In the genomic region with DNA sequence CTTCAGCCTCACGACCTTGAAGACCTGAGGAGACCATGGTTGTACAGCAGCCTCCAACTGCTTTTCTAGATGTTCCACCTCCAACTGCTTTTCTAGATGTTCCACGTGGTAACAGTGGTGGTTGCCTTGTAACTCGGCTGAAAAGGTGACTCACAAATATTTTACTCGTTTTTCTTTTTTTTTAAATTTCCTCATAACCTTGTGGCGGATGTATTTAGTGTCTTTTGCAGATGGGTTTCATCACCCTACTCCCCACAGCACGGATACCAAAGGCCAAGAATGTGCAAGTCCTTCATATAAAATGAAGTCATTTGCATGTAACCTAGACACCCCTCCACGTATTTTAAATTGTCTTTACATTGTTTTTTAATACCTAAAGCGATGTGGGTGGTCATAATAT, we compare ENCODE assay signal across 32 mouse cellular contexts. TPM values are rescaled to one million over a fixed set of nuclear protein-coding genes. Genes with fewer than 3 reads are reported as not detected.
DNase-seq lines count a peak whose midpoint lies in the region; TF ChIP-seq lines count a peak whose summit lies in the region.
"Had no signal": no experiment of that assay in that cellular context is flagged by ENCODE, and none has a peak within 500 bp of the region (broad histone marks: within the 10 kb centered on the region; RNA-seq: fewer than 3 reads in every experiment).

No protein-coding gene starts in this region.

- no peak overlapping the region for H3ac ChIP-seq in myocyte (ENCODE audit: control insufficient read depth, insufficient read length)

- H3K4me1 ChIP-seq in embryonic fibroblast, embryonic 13.5 days (ENCODE audit: control insufficient read depth, insufficient read depth, low read length), result peaks cover 8% of the 10 kb centered on the region

- H3K4me2 ChIP-seq in myocyte (ENCODE audit: low read depth), result no peak overlapping the region
- H3K4me2 ChIP-seq: embryonic facial prominence, embryonic 12.5 days; embryonic facial prominence, embryonic 15.5 days; forebrain, embryonic 12.5 days; forebrain, embryonic 15.5 days; heart, embryonic 11.5 days; hindbrain, embryonic 12.5 days; hindbrain, embryonic 15.5 days had no signal

- no peak for TF ChIP-seq POLR2A in embryonic fibroblast, embryonic 13.5 days (IDR thresholded peaks at IDR 0.05; ENCODE audit: low read depth, low read length)
- TF ChIP-seq POLR2A in myocyte (IDR thresholded peaks at IDR 0.05; ENCODE audit: insufficient read length, low read depth), result no peak

- TF ChIP-seq CTCF in embryonic fibroblast, embryonic 13.5 days (IDR thresholded peaks at IDR 0.05; ENCODE audit: borderline replicate concordance, insufficient read depth, low read length), result no peak
- TF ChIP-seq CTCF in layer of hippocampus, adult 2 months (conservative IDR thresholded peaks at IDR 0.05), result no peak

- H3K27ac ChIP-seq in embryonic fibroblast, embryonic 13.5 days (ENCODE audit: insufficient read depth, low read length), result peak overlapping the region; percentile 75
- no peak overlapping the region for H3K27ac ChIP-seq in layer of hippocampus, adult 2 months
- H3K27ac ChIP-seq: embryonic facial prominence, embryonic 12.5 days; embryonic facial prominence, embryonic 15.5 days; forebrain, embryonic 12.5 days; forebrain, embryonic 15.5 days; heart, adult 2 months; hindbrain, embryonic 12.5 days; hindbrain, embryonic 15.5 days had no signal

- H3K4me3 ChIP-seq in embryonic fibroblast, embryonic 13.5 days (ENCODE audit: insufficient read depth, low read length), result no peak overlapping the region
- no peak overlapping the region for H3K4me3 ChIP-seq in myocyte
- H3K4me3 ChIP-seq in layer of hippocampus, adult 2 months, result no peak overlapping the region
- H3K4me3 ChIP-seq: embryonic facial prominence, embryonic 12.5 days; embryonic facial prominence, embryonic 15.5 days; erythroblast, embryonic 14.5 days; forebrain, embryonic 12.5 days; forebrain, embryonic 15.5 days; heart, adult 2 months; hindbrain, embryonic 12.5 days; hindbrain, embryonic 15.5 days had no signal

- DNase-seq in 3134 (ENCODE audit: extremely low read depth, insufficient read length, low spot score) (peak; percentile 32), 416B (ENCODE audit: low read depth) (peak; percentile 88)
- no peak for DNase-seq in heart, adult 9 months (ENCODE audit: low spot score in 2 of 2)
- no peak for DNase-seq in layer of hippocampus, adult 2 months (ENCODE audit: low spot score in 2 of 2)
- DNase-seq in cerebellum, postnatal 14 days, result no peak
- DNase-seq: adrenal gland, adult 8-10 months; adrenal gland, postnatal 25 days; B cell, adult 2 months; cerebellum, adult 11-12 months; cerebellum, adult 8-10 months; cerebellum, postnatal 10 days; gastrocnemius, postnatal 25 days; heart, adult 2 months had no signal

- H3K36me3 ChIP-seq in myocyte (ENCODE audit: control insufficient read depth, insufficient read depth), result no peaks in the 10 kb centered on the region
- H3K36me3 ChIP-seq: embryonic facial prominence, embryonic 12.5 days; embryonic facial prominence, embryonic 15.5 days; forebrain, embryonic 12.5 days; forebrain, embryonic 15.5 days; hindbrain, embryonic 12.5 days; hindbrain, embryonic 15.5 days had no signal

- no peaks in the 10 kb centered on the region for H3K79me2 ChIP-seq in myocyte (ENCODE audit: control insufficient read depth, insufficient read depth)

- no peaks in the 10 kb centered on the region for H3K27me3 ChIP-seq in myocyte (ENCODE audit: control insufficient read depth, insufficient read depth, insufficient read length)
- H3K27me3 ChIP-seq: embryonic facial prominence, embryonic 12.5 days; embryonic facial prominence, embryonic 15.5 days; forebrain, embryonic 12.5 days; forebrain, embryonic 15.5 days; hindbrain, embryonic 12.5 days; hindbrain, embryonic 15.5 days had no signal

TF ChIP-seq in myocyte, 11 proteins besides CTCF, POLR2A, EP300 and RAD21:
- peak; percentile 92 for TF ChIP-seq CEBPB (IDR thresholded peaks at IDR 0.05; ENCODE audit: insufficient read depth, poor library complexity, severe bottlenecking)
- peak; percentile 8 for TF ChIP-seq MAX (IDR thresholded peaks at IDR 0.05; ENCODE audit: low read depth)
- TF ChIP-seq MYOD1 (IDR thresholded peaks at IDR 0.05; ENCODE audit: control insufficient read depth in 1 of 3, insufficient read length in 2 of 3, low read depth in 2 of 3), result no peak
- no peak for TF ChIP-seq USF1 (IDR thresholded peaks at IDR 0.05; ENCODE audit: low read depth)
- TF ChIP-seq POLR2AphosphoS2 (IDR thresholded peaks at IDR 0.05; ENCODE audit: insufficient read length, low read depth), result no peak
- no peak for TF ChIP-seq SRF (IDR thresholded peaks at IDR 0.05; ENCODE audit: control insufficient read depth, insufficient read length, low read depth)
- no peak for TF ChIP-seq TCF3 (IDR thresholded peaks at IDR 0.05; ENCODE audit: insufficient read length, low read depth)
- no peak for TF ChIP-seq REST (IDR thresholded peaks at IDR 0.05; ENCODE audit: insufficient read depth, insufficient read length)

RNA-seq across cellular contexts. Expression of gene Mrps6, which starts 41.3 kb away (rescaled TPM):
- 75.3 and 105 TPM in 2 replicates for polyA plus RNA-seq in embryonic fibroblast, embryonic 13.5 days (2011; ENCODE audit: insufficient read length, low read depth, missing spikeins)
- 121 TPM for polyA plus RNA-seq in myocyte (2012; fragmentation: generic; extraction: Trizol)
- 10 to 100 TPM; 46.8 to 49.1 TPM for total RNA-seq in layer of hippocampus, adult 2 months (2021)
- polyA plus RNA-seq: erythroblast, embryonic 14.5 days had no signal

RNA-seq across cellular contexts. Expression of gene Gm49711, which starts 41.3 kb away (rescaled TPM):
- polyA plus RNA-seq in embryonic fibroblast, embryonic 13.5 days (2011; ENCODE audit: insufficient read length, low read depth, missing spikeins), result not detected in 2 replicates
- not detected for polyA plus RNA-seq in myocyte (2012; fragmentation: generic; extraction: Trizol)
- not detected for total RNA-seq in layer of hippocampus, adult 2 months (2021)
- total RNA-seq: adrenal gland, adult 8-10 months; adrenal gland, postnatal 25 days; common myeloid progenitor, adult 5-6 weeks; gastrocnemius, adult 8-10 months; gastrocnemius, postnatal 25 days; heart, adult 2 months; heart, postnatal 25 days; hematopoietic stem cell, adult 5-6 weeks; MEL had no signal
- polyA plus RNA-seq: activated CD4-positive, CD25-positive, alpha-beta regulatory T cell, adult 4 months; CD4-positive, CD25-positive, alpha-beta regulatory T cell, adult 4 months; heart, adult 2 months; heart, embryonic 14.5 days; intestine, embryonic 14.5 days had no signal

RNA-seq across cellular contexts. Expression of gene Slc5a3, which starts 41.3 kb away (rescaled TPM):
- polyA plus RNA-seq in embryonic fibroblast, embryonic 13.5 days (2011; ENCODE audit: insufficient read length, low read depth, missing spikeins), result 19.6 and 27.3 TPM in 2 replicates
- 1.2 TPM for polyA plus RNA-seq in myocyte (2012; fragmentation: generic; extraction: Trizol)
- 10 to 100 TPM; 31.1 to 33.7 TPM for total RNA-seq in layer of hippocampus, adult 2 months (2021)
- polyA plus RNA-seq: erythroblast, embryonic 14.5 days had no signal

Comparison
In these comparisons a context has a peak if more than half of its experiments do, and no peak if none do; other contexts are left out.
1. DNase-seq: peak in 3134 (single experiment) and 416B (single experiment); none in heart, adult 9 months (0 of 2), layer of hippocampus, adult 2 months (0 of 2) and cerebellum, postnatal 14 days (0 of 2).